Mouse (Mus musculus) heart, adult 9 months (tissue): ENCODE data around the gene Tbc1d14.

Experiments used
- DNase-seq, 2 experiments: peaks; one replicate each; pipeline ENCODE4 v3.0.0; 2022; ENCODE audit warnings: low spot score in 2 of 2

The Tbc1d14 gene

GRCm38 (mm10) chr5:36593176-36593575 lies at the start of gene Tbc1d14:
Gene Tbc1d14 (minus strand): TSS chr5:36593276.
- no peak for DNase-seq

- DNase-seq = no peak
Observed at GRCm38 (mm10) chr5:36625612-36626011, 32.5 kb upstream of the Tbc1d14 start.

DNA sequence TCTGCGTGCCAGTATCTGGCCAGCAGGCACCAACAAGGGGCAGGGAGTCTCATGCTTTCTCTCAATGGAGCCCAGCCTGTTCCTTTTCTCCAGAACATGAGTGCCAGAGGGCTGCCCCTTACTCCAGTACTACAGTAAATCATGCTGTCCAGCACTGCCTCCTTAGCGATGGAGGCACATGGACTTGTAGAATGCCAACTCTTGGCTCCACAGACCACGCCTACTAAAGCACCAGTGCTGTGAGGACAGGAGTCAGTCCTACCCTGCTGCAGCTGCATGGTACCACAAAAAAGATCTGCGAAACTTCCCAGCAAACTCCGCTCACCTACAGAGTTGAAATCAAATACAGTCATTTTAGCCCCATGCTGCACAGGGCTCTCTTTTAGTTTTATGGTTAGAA lies 30.6 kb upstream of the Tbc1d14 start:
- no peak for DNase-seq

- DNase-seq = peak in 1 of 2 experiments; percentile 41
Observed at GRCm38 (mm10) chr5:36621058-36621449, 28.0 kb upstream of the Tbc1d14 start.

DNA sequence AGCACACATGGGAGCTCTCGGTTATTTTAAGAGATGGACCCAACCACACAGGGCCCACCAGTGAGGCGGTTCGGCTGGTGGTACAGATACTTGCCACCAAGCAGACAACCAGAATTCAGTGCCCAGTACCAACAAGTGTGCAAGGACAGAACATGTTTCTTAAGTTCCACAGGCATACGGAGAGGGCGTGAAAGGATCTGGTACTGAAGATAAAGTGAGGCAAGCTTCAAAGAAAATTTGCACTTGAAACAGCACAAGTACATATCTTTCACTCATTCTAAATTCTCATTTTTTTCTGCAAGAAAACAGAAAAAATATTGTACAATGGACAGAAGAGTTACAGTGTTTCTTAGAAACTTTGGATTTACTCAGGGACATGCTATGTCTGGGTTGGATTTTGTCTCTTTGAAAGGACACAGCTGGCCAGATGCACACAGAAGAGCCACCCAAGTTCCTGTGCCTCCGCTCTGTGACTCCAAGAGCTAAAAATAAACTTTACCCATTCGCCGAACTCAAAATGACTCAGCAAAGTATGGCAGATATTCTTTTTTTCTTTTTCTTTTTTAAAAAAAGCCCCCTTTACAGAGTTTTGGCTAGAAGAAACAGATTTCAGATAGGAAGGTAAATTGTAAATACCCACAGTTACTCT lies 27.5 kb upstream of the Tbc1d14 start:
- DNase-seq = peak; percentile 55 to 56

DNA sequence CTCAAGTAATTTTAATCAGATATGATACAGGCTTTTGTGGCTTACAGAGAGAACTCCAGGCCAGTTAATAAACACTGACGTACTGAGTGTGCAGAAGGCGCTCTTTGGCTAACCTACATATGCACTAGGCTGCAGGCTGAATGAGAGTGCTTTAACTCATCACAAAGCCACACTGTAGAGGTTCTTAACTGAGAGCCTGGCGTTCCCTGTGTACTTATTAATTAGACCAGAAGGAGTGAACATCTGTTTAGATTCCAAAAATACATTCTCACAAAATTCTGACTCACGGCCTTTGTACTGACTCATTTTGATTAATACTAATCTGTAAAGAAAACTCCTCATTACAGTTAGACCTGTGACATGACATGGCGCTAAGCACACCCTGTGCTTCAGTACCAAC lies 25.8 kb upstream of the Tbc1d14 start:
- DNase-seq = no peak

GRCm38 (mm10) chr5:36618356-36618755 lies 25.3 kb upstream of the Tbc1d14 start:
- DNase-seq = no peak

DNA sequence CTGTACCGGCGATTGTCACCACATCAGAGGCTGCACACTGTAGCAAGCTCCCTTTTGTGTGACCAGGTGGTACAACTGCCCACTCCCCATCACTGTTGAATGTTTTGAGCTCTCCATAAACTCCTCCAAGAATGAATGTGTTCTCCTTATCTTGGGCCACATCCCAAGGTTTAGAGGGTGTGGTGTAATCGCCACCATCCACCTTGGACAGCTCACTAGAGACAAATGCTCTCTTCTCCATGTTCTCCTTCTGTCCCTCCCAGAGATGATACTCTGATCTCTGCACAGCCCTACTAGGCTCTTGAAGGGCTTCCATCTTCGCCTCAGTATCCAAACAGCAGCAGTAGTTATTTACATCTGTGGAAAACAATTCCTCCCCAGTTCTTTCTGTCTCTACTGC lies 21.0 kb upstream of the Tbc1d14 start:
- DNase-seq = no peak

- no peak for DNase-seq
Observed at GRCm38 (mm10) chr5:36608939-36609499, 15.9 kb upstream of the Tbc1d14 start.

- DNase-seq = no peak
Observed at GRCm38 (mm10) chr5:36603031-36603430, 10.0 kb upstream of the Tbc1d14 start.

- no peak for DNase-seq
Observed at GRCm38 (mm10) chr5:36602028-36602427, 9.0 kb upstream of the Tbc1d14 start.

DNA sequence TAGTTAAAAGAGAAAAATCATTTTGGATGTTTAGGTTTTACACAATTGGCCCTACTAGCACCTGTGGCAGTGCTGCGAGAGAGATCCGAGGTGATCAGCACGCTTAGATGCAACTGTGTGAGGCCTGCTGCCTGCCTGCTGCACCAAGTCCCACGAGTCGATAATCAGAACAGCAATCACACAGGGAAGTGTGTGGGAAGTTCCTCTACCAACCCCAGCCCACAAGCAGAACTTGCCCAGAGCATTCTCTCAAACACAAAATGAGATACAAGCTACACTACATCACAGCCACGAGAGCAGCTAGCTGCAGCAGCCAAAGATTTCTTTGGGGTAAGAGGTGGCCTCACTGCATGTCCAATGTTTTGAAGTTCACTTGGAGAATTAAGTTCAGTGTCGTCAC lies 8.4 kb upstream of the Tbc1d14 start:
- no peak for DNase-seq

- DNase-seq = no peak
Observed at GRCm38 (mm10) chr5:36598883-36599282, 5.8 kb upstream of the Tbc1d14 start.

- DNase-seq = no peak
Observed at GRCm38 (mm10) chr5:36597653-36598052, 4.6 kb upstream of the Tbc1d14 start.

- no peak for DNase-seq
Observed at GRCm38 (mm10) chr5:36596225-36596624, 3.1 kb upstream of the Tbc1d14 start.

GRCm38 (mm10) chr5:36595115-36595514 lies 2.0 kb upstream of the Tbc1d14 start:
- no peak for DNase-seq

- no peak for DNase-seq
Observed at GRCm38 (mm10) chr5:36594344-36594743, 1.3 kb upstream of the Tbc1d14 start.

- no peak for DNase-seq
Observed at GRCm38 (mm10) chr5:36590499-36590920, 2.6 kb downstream of the Tbc1d14 start.

DNA sequence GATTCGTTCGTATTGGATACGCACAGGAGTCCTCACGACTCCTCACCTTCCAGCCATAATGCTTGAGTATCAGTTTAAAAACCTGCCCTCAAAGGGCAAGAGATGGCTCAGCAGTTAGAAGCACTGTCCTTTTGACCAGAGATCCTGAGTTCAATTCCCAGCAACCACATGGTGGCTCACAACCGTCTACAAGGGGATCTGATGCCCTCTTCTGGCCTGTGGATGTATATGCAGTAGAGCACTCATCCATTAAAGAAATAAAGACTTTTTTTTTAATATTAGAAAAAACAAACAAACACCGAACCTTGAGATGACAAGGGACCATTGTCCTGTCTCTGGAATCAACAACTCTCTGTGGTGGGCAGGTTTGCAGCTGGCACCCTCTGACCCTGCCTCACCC lies 8.8 kb downstream of the Tbc1d14 start:
- no peak for DNase-seq

GRCm38 (mm10) chr5:36581924-36582642 lies 11.0 kb downstream of the Tbc1d14 start:
- peak; percentile 98 to 100 for DNase-seq

DNA sequence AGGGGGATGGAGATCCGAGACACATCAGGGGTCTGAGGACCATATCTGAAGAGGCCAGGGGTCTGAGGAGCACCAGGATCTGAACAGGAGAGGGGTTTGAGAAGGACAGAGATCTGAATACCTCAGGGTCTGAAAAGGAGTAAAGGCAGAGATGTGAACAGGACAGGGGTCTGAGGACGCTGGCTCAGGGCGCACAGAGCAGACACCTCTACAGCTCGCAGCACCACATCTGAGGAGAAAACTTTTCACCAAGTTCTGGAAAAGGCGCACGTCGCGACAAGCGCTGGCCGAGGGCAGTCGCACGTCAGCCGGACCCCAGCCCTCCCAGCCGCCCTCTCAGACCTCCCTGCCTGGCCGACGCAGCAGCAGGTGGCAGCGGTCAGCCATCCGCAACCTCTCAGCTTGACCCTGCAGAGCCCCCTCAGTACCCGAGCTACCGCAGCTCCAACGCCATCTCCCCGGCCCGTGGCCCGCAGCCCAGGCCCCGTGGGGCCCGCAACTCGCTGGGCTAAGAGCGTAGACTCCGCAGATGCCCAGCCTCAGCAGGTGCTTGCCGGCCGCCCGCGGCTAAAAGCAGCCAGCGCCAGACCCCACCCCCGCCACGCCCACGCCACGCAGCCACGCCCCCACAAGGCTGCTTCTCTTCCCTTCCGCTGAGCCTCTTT lies 11.7 kb downstream of the Tbc1d14 start:
- no peak for DNase-seq

GRCm38 (mm10) chr5:36579967-36580366 lies 13.1 kb downstream of the Tbc1d14 start:
- no peak for DNase-seq

GRCm38 (mm10) chr5:36578982-36579381 lies 14.1 kb downstream of the Tbc1d14 start:
- DNase-seq = no peak
